Mouse (Mus musculus): ENCODE measurements at regions not wholly inside any gene's neighbourhood (a gene's known extent, or its start where the extent isn't known, plus 50 kb on each side); places are given as distances from the start of the nearest gene placed in this dataset.
A peak's percentile ranks its signal among the peaks of the same experiment; 100 is the strongest.

DNA sequence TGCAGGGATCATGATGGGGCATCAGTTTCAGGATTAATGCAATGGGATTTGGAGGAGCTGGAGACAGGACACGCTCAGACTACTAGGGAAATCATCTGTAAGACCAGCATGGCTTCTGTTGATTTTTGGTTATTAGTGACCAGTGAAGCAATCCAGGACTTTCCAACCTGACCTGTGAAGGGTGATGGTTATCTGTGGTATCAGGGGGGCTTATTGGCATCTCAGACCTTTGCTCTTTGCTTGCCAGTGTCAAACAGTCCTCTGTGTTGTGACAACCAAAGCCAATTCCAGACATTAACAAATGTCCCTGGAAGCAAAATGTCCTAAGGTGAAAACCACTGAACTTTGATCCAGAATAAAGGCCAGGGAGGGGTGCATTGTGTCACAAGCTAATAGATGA lies 379.5 kb upstream of the Tmem132c start:
- intact Hi-C loops (cut with DNase I) = no loop called here
- no peak for DNase-seq

DNA sequence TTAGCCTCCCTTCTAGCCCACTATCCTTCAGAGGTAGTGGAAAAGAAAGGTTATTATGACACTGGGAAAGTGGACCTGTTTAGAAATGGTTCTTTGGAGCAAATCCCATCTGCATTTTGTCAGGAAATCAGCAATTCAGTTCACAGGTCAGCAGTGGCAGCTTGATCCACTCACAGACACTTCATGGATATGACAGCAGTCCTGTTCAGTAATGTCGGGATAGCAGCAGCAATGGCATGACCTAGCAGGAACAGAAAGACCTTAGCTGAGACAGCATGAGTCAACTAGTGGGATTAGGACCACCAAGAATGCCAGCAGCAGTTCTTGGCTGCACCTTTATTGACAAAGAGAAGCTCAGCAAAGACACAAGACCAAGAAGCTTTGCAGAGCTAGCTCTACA lies 365.8 kb upstream of the Tmem132c start:
- DNase-seq = no peak
- intact Hi-C loops (cut with DNase I) = no loop called here

DNA sequence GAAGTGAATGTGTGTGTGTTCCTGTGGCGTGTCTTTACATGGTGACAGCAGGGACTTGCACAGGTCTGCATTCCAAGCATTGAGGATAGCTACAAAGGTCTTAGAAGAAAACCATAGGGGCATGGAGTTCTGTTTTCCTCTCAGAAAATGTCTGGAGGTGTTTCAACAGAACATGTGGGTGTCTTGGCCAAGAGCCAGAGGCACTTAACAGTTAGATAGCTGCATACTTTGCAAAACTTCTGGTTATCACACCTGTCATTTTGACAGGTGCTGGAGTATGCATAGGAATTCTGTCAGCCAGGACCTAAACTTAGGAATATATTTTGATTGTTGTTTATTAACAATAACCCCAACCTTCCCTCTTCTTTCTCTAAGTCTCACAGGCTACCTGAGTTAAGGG lies 350.9 kb upstream of the Tmem132c start:
- intact Hi-C loops (cut with DNase I) = no loop called here
- DNase-seq = peak in 1 of 2 experiments; percentile 3

DNA sequence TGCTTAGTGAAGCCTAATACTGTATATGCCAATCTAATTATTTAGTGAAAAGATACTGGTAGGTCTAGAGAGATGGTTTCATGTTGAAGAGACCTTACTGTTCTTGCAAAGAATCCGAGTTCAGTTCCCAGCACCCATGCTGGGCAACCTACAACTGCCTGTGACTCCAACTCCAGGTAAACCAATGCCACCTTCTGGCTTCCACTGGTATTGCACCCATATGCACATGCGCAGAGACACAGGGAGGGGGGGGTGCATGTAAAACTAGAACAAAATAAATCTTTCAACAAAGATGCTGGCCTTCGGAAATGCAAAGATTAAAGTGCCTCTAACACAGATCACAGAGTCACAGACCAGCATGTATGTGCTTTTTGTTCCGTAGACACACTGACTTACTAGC lies 348.5 kb upstream of the Tmem132c start:
- intact Hi-C loops (cut with DNase I) = no loop called here
- no peak for DNase-seq

DNA sequence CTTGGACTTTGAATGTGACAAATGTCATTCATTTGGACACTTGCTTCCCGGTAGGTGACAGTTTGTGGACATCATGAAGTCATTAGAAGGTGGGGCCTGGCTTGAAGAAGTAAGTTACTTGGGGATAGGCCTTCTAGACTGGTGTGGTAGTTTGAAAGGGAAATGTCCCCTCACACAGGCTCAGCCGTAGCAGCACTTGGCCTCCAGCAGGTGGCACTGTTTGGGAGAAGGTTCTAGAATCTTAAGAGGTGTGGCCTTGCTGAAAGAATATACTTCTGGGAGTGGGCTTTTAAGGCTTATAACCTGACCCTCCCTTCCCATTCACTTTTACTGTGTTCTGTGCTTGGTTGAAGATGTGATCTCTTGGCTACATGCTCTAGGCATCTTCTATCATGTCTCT lies 331.5 kb upstream of the Tmem132c start:
- intact Hi-C loops (cut with DNase I) = no loop called here
- DNase-seq = no peak

DNA sequence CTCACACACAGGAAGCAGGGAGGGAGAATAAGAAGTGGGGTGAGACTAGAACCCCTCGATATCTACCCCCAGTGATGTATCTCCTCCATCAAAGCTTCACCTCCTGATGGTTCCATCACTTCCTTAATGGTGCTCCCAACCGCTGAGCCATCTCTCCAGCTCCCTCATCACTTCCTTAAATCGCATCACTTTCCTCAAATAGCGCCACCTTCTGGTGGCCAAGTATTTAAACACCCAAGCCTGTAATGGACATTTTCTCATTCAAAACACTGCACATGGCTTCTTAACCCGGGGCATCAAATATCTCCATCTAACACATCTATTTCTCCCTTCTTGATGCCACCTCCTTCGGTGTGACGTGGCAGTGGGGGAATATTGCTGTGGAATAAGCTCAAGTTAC lies 324.3 kb upstream of the Tmem132c start:
- no peak for DNase-seq
- intact Hi-C loops (cut with DNase I) = no loop called here

DNA sequence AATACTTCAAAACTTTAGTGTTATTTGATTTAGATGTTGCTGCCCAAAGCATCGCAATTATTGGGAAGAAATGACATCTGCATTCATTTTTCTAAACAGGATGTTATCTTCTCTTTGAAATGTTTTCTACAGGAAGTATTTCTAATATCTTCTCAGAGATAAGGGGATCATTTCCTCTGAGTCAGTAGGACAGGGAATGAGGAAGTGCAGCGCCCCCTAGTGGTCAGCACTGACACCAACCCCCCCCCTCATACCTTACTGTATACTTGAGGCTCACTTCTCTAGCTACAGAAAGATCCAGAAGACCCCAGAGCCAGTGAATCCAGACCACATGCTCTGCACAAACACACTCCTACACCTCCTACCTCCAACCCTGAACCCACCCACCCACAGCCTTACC lies 308.1 kb upstream of the Tmem132c start:
- DNase-seq = no peak
- intact Hi-C loops (cut with DNase I) = no loop called here

DNA sequence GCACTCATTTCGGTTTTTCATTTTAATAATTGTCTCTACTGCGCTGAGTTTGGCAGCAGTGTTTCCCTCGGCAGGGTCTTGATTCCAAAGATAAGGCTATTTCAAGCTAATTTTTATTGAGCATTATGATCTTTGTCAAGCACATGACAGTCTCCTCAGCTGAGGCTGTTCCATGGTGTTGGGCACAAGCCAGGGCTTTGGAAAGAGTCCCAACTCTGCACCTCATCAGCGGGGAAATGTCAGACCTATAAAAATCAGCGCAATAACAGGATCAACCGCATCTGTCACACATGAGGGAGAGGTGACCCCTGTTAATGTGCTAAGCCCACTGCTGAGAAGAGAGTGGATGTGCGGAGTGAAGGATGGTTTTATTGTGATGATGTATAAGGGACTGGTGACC lies 296.7 kb upstream of the Tmem132c start:
- intact Hi-C loops (cut with DNase I) = no loop called here
- DNase-seq = no peak

DNA sequence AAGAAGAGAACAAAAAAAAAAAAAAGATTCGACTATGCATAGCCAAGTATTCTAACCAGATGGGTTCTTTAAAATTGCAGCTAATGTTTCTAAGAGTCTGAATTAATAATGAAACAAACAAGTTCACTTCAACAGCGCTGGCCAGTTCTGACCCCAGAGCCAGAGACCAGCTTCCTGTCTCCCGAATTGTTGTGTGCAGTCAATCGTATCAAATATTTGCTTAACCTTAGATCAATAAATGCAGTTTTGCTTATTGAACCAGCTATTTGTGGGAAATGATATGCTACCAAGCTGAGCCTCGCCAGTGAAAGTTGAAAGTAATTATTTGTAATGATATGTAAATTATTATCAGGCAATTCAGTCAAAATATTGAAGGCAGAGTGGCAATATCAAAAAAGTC lies 287.4 kb upstream of the Tmem132c start:
- intact Hi-C loops (cut with DNase I) = no loop called here
- DNase-seq = no peak

DNA sequence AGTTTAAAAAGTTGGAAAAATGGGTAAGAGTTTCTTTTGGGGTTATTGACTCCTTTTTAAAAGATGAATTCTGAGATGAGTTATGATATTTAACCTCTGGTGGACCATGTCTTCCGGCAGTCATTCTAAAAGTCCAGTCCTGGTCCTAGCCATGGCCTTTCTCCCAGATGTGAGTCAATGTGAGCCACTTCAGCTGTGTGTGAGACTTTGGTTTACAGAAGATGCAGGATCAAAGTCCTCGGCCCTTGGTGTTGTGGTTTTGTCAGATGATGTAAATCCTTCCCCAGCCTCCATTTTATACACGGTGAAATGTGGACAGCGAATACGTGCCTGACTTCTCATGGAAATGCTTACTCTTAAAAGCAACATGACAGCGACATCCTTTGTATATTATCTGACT lies 287.0 kb upstream of the Tmem132c start:
- intact Hi-C loops (cut with DNase I) = no loop called here
- no peak for DNase-seq

DNA sequence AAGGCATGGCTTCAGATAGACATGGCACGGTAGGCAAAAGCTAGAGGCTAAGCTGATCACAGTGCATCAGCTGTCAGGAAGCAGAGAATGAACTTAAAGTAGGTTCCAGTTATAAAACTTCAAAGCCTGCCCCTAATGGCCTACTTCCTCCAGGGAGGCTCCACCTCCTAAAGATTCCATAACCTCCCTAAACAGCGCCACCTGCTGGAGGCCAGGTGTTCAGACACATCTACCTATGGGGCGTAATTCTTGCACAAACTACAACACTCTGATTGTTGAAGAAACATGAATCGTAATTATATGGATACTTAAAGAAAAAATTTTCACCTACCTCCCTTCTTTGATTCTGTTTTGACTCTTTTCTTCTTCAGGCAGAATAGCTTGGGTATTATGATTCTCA lies 277.0 kb upstream of the Tmem132c start:
- intact Hi-C loops (cut with DNase I) = no loop called here
- DNase-seq = no peak

DNA sequence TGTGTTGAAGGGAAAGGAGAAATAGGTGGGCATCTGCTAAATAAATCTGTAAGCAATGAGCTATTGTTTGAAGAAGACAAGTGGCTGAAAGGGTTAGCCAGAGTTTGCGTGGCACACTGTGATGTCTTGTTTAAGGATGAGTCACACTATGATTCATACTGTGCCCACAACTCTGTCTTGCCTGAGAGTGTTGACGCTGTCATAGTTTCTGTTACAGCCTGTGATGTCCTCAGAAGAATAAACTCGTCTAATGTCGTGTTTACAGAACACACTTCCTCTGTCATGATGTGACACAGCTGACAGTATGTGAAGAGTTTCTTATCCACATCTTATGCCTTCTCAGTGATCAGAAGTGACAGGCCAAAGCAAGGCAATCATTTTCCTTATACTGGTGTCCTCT lies 274.5 kb upstream of the Tmem132c start:
- intact Hi-C loops (cut with DNase I) = no loop called here
- DNase-seq = no peak

DNA sequence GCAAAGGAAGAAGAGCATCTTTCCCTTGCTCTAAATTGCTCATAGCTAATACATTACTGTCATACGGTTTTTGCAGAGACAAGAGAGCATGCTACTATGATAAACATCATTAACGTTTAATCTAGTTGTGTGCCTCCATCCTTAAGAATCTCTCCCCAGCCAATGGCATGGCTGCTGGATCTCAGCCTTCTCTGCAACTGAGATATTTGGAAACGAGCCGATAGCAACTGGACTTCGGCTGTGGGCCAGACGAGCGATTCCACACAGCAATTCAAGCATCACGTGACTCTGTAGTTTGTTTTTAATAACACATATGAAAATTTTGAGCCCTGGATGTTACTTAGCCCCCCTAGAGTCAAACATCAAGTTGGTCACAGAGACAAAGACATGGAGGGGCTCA lies 272.2 kb upstream of the Tmem132c start:
- intact Hi-C loops (cut with DNase I) = no loop called here
- DNase-seq = no peak

DNA sequence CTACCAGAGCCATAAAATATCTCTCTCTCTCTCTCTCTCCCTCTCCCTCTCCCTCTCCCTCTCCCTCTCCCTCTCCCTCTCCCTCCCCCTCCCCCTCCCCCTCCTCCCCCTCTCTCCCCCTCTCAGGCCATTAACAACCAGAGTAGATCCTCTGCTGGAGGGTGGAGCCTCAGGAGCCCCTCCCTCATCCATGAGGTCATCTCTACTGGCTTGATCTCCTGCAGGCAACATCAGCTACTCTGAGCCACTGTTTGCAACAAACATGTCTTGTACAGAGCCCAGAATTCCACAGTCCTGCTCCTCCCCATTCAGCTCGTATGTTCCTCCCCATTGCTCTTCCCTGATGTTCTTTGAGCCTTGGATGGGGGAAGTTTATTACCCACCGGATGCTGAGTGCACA lies 270.3 kb upstream of the Tmem132c start:
- intact Hi-C loops (cut with DNase I) = no loop called here

DNA sequence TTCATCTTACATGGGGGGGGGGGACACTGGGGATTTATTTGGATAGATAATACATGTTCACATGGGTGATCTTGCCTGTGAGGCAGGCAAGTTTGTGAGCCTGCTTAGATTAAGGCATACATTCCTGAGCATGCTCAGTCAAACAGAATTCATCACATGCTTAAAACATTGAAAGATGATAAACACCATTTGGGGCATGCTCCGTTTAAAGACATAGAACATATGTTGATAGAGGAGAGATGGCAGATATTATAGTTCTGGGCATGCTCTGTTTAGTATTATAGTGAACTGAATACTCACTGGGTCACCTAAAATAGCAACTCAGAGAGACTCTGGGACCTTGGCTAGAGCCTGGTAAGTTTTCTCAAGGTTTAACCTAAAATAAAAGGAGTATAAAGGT lies 269.6 kb upstream of the Tmem132c start:
- no peak for DNase-seq
- intact Hi-C loops (cut with DNase I) = no loop called here

More for the DNA sequence above, 270.3 kb upstream of the Tmem132c start:
- no peak for DNase-seq

DNA sequence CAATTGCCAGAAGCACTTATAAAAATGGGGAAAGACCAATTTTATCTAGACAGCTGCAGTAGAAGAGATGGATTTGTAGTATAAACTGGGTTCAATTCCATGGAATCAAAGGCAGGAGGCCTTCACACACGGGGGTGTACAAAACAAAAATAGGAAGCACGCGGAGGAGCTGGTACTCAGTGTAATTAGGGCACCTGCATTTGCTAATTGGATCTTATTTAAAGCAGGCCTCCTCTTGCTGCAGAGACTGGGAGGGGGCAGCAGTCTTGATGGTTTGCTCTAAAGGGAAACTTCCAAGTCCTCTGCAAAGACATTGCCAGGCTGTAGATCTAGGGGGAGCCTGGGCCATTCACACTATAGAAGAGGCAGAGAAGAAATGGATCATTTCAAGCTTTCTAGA lies 268.2 kb upstream of the Tmem132c start:
- no peak for DNase-seq
- intact Hi-C loops (cut with DNase I) = no loop called here

DNA sequence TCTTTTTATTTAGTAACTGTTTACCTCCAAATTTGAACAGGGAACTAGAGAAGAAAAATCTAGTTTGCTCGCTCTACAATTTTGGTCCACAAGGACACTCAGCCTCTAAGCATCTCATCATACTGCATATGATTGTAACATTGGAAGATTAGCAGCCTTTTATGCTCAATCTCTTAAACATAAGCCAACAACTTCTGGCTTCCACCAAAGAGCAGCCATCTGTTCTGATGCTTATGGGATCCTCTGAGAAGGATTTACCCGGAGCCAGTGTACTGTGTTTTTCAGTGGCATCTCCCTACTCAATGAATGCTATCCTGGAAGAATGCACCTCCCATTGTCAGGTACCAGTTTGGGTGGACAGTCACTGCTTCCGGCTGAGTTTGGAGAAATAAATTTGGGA lies 267.0 kb upstream of the Tmem132c start:
- intact Hi-C loops (cut with DNase I) = no loop called here
- no peak for DNase-seq

DNA sequence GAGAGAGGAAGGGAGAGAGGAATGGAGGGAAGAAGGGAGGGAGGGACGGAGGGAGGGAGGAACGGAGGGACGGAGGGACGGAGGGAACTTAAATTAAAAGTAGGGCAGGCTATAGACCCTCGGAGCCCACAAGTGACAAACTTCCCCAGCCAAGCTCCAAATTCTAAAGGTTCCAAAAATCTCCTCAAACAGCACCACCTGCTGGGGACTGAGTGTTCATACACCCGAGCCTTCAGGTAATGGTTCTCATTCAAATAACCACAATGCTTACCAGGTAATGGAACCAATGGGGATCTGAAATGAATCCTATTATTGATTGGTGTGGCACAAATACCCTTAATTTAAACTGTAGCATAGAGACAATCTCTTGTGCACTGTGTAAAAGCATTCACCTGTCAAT lies 246.0 kb upstream of the Tmem132c start:
- intact Hi-C loops (cut with DNase I) = no loop called here
- no peak for DNase-seq

DNA sequence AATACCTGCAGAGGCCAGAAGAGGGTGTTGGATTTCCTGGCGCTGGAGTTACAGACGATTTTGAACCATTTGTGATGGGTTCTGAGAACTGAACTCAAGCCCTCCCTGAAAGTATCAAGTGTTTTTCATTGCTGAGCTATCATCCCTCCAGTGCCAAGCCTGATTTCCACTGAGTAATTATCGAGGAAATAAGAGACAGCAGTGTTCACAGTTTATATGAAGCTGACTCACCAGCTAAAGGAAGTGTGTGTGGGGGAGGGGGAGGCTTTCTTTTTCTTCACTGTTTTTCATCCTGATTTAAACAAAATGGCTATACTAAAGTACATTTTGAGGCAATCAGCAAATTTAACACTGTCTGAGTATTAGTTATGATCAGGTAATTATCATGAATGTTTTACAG lies 227.4 kb upstream of the Tmem132c start:
- intact Hi-C loops (cut with DNase I) = no loop called here
- no peak for DNase-seq

DNA sequence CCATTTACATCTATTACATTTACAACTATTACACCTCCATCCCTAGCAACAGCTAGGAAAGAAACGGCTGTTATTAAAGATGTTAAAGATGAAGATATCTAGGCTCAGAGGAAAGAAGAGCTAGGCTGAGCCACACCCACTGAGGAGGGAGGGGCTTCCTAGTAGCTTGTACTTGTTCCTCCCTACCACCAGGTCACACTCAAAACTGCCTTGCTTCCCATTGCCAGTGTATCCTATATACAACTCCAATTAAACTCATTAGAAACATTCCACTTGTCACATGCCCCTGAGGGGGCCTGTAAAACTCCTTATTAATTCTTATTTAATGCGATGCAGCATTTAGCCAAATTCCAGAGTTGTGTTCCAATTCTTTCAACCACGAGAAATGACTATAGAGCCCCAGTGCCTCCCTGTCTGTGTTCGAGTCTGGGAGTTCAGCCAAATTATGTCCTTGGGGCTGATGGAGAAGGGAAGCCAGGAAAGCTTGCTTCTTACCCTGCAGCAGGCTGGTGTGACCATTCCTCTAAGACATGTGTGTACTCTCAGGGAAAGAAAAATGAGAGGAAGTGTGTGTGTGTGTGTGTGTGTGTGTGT lies 225.0 kb upstream of the Tmem132c start:
- intact Hi-C loops (cut with DNase I) = no loop called here
- DNase-seq = no peak

DNA sequence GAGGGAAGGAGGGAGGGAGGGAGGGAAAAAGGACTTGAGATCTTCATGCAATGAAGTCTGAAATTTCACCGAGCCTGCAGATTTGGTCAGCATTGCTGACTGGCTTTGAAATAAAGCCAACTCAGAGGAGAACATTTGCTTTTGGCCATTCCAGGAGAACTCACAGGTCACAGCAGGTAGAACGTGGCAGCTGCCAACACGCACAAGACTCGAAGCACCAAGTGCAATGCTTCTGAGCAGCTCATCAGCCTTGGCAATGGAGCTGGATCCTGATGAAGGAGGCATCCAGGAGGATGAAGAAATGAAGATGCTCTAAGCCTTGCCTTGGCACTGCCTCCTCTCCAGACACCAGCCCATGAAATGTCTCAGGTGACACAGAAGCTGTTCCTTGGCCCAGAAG lies 223.6 kb upstream of the Tmem132c start:
- intact Hi-C loops (cut with DNase I) = no loop called here
- no peak for DNase-seq

DNA sequence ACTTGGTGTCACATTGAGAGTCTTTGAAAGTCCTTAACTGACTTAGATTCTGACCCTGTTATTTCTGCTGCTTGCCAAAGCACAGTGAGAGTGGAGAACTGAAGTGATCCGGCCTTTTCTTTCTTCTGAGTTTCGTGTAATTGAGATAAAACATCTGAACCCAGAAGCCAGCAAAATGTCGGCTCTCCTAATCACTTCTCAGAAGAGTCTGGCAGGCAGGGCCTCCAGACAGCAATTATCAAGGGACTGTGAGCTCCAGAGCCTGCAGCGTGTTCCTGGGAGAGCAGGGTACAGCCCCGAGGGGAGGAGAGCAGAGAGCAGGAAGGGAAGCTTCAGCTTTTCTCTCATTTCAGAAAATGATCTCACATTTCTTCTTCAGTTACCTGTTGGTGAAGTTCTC lies 205.1 kb upstream of the Tmem132c start:
- intact Hi-C loops (cut with DNase I) = no loop called here
- DNase-seq = no peak

DNA sequence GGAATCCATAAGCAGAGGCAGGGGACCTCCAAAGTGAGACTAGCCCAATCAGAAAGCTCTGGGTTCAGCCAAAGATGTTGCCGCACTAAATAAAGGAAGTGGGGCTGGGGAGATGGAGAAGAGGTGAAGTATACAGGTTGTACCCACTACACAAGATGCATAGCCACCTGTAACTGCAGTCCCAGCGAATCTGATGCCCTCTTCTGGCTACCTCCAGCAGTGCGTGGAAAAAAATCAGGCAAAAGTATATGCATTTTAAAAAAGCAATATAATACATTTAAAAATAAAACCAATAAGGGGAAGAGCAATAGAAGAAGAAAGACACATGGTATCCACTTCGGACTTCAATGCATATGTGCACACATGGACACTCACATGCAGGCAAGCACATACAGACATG lies 183.8 kb upstream of the Tmem132c start:
- intact Hi-C loops (cut with DNase I) = no loop called here
- no peak for DNase-seq

DNA sequence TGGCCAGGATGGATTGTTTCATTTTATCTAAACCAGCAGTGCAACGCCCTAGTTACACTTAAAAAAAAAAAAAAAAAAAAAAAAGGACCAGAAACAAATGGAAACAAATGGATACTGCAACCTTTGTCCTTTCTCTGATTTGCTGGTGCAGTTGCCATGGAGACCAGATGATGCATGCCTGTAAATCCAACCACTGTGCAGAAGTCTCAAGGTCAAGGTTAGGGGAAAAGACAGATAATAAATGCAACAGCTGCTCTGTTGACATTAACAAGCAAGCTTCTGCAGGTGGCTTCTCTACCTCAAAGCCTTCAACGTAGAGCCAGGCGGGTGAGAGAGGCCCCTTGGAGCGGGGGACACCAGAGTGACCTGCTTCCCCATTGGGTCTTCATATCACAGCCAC lies 167.3 kb upstream of the Tmem132c start:
- DNase-seq = no peak
- intact Hi-C loops (cut with DNase I) = no loop called here

Measured in heart, postnatal 36 days (tissue).